Mouse (Mus musculus) midbrain, embryonic 16.5 days (tissue): ENCODE data around the gene Abhd14b. TPM values are rescaled to one million over a fixed set of nuclear protein-coding genes. Genes with fewer than 3 reads are reported as not detected.
A peak's percentile ranks its signal among the peaks of the same experiment; 100 is the strongest.

Experiments
- ATAC-seq: fragments of 200-750 bp; cut with Nextera tagmentation; 2 replicates; pipeline ENCODE4 v1.8.0; 2017; ENCODE audit warnings: moderate TSS enrichment
- H3K27ac ChIP-seq: fragments of 300-500 bp; sonication (generic); 2 replicates; pipeline ENCODE4 v1.5.1; 2014; ENCODE audit warnings: mild to moderate bottlenecking, low read length, mixed read lengths
- H3K27me3 ChIP-seq: fragments of 300-500 bp; sonication (generic); 2 replicates; pipeline ENCODE4 v1.6.1; 2014; ENCODE audit warnings: low read depth, low read length, mixed read lengths; ENCODE audit not compliant: control insufficient read depth, insufficient read depth
- H3K36me3 ChIP-seq: fragments of 300-500 bp; sonication (generic); 2 replicates; pipeline ENCODE4 v1.6.1; 2014; ENCODE audit warnings: mild to moderate bottlenecking, low read length, moderate library complexity, mixed read lengths; ENCODE audit not compliant: control insufficient read depth, insufficient read depth
- H3K4me1 ChIP-seq: fragments of 300-500 bp; sonication (generic); 2 replicates; pipeline ENCODE4 v1.6.1; 2014; ENCODE audit warnings: mild to moderate bottlenecking, low read length, mixed read lengths; ENCODE audit not compliant: control insufficient read depth, insufficient read depth
- H3K4me2 ChIP-seq: fragments of 300-500 bp; sonication (generic); 2 replicates; pipeline ENCODE4 v1.6.1; 2014; ENCODE audit warnings: mild to moderate bottlenecking, low read length, mixed read lengths
- H3K4me3 ChIP-seq: fragments of 300-500 bp; sonication (generic); 2 replicates; pipeline ENCODE4 v1.5.1; 2014; ENCODE audit warnings: low read depth, mild to moderate bottlenecking, low read length, moderate library complexity, mixed read lengths
- H3K9ac ChIP-seq: fragments of 300-500 bp; sonication (generic); 2 replicates; pipeline ENCODE4 v1.6.1; 2014; ENCODE audit warnings: low read depth, low read length, mixed read lengths
- H3K9me3 ChIP-seq: fragments of 300-500 bp; sonication (generic); replicated peaks from 2 replicates; pipeline ENCODE4 v1.6.1; 2014; ENCODE audit warnings: mild to moderate bottlenecking, low read length, mixed read lengths; ENCODE audit not compliant: control insufficient read depth, poor library complexity, severe bottlenecking
- WGBS: fragments of 180-500 bp; shearing (Covaris S2); extraction: QIAGEN DNeasy Blood & Tissue Kit; methylation state at CpG from one replicate; pipeline ENCODE4 v1.1.7; 2014; 5-methylcytosine and 5-hydroxymethylcytosine counted together
- polyA plus RNA-seq: library from polyadenylated mRNA; unstranded; fragments of >200 nt; fragmentation: Nextera tagmentation; extraction: Ambion mirVana; gene quantifications from 2 replicates; pipeline ENCODE4 v1.2.1, GENCODE M21; 2015

The Abhd14b gene
- polyA plus RNA-seq, 1 experiment from 2014 or later: 10.6 TPM

GRCm38 (mm10) chr9:106447951-106448350 is 692 bp downstream of the Abhd14b start:
- H3K4me1 ChIP-seq: peaks cover 32% of the 10 kb centered on the region
- peak overlapping the region; percentile 78 for H3K27ac ChIP-seq
- no peaks in the 10 kb centered on the region for H3K27me3 ChIP-seq
- no peaks in the 10 kb centered on the region for H3K36me3 ChIP-seq
- 0 out of 2 replicates have a peak, but pooled peaks have one; percentile 2 for ATAC-seq
- peak overlapping the region; percentile 82 for H3K9ac ChIP-seq
- 36% methylated on average over 9 of the region's 9 CpGs for WGBS
- peak overlapping the region; percentile 89 for H3K4me2 ChIP-seq
- H3K4me3 ChIP-seq: peak overlapping the region; percentile 64
- no peaks in the 10 kb centered on the region for H3K9me3 ChIP-seq

- Histone ChIP-seq H3K4me1 (peaks cover 34% of the 10 kb centered on the region), H3K27ac (peak overlapping the region; percentile 70)
- peak; percentile 37; the same call in 1 of the 2 replicates for ATAC-seq
Measured at GRCm38 (mm10) chr9:106448498-106449031, 1.3 kb downstream of the Abhd14b start.

GRCm38 (mm10) chr9:106449947-106450346 is 2.7 kb downstream of the Abhd14b start:
- Histone ChIP-seq H3K27ac (no peak overlapping the region), H3K4me1 (peaks cover 35% of the 10 kb centered on the region), H3K9me3 (no peaks in the 10 kb centered on the region), H3K4me2 (no peak overlapping the region), H3K9ac (0 out of 2 replicates have a peak overlapping the region, but pooled peaks have one; percentile 34), H3K27me3 (no peaks in the 10 kb centered on the region), H3K36me3 (no peaks in the 10 kb centered on the region), H3K4me3 (no peak overlapping the region)
- WGBS: 93% methylated on average over 8 of the region's 8 CpGs
- ATAC-seq: no peak

More at GRCm38 (mm10) chr9:106448498-106449031, 1.3 kb downstream of the Abhd14b start:
- no peaks in the 10 kb centered on the region for H3K9me3 ChIP-seq
- H3K4me3 ChIP-seq: peak overlapping the region; percentile 64
- no peaks in the 10 kb centered on the region for H3K36me3 ChIP-seq
- H3K27me3 ChIP-seq: no peaks in the 10 kb centered on the region
- WGBS: 2% methylated on average over 23 of the region's 23 CpGs
- peak overlapping the region; percentile 89 for H3K4me2 ChIP-seq
- peak overlapping the region; percentile 82 for H3K9ac ChIP-seq

- ATAC-seq: no peak
- Histone ChIP-seq H3K9me3 (no peaks in the 10 kb centered on the region), H3K4me2 (no peak overlapping the region), H3K27ac (no peak overlapping the region), H3K27me3 (no peaks in the 10 kb centered on the region), H3K4me1 (peaks cover 41% of the 10 kb centered on the region), H3K9ac (no peak overlapping the region), H3K4me3 (no peak overlapping the region), H3K36me3 (no peaks in the 10 kb centered on the region)
- WGBS: 24% methylated on average over 9 of the region's 9 CpGs
Measured at GRCm38 (mm10) chr9:106450661-106451060, 3.4 kb downstream of the Abhd14b start.

GRCm38 (mm10) chr9:106451298-106451697 is 4.0 kb downstream of the Abhd14b start:
- Histone ChIP-seq H3K36me3 (no peaks in the 10 kb centered on the region), H3K4me3 (no peak overlapping the region), H3K4me2 (no peak overlapping the region), H3K9ac (no peak overlapping the region), H3K4me1 (peaks cover 47% of the 10 kb centered on the region), H3K27ac (no peak overlapping the region), H3K9me3 (no peaks in the 10 kb centered on the region), H3K27me3 (no peaks in the 10 kb centered on the region)
- ATAC-seq: no peak
- whole genome bisulfite sequencing: 79% methylated on average over 11 of the region's 11 CpGs

GRCm38 (mm10) chr9:106451899-106452298 is 4.6 kb downstream of the Abhd14b start:
- ATAC-seq: no peak
- no peak overlapping the region for H3K9ac ChIP-seq
- no peak overlapping the region for H3K4me3 ChIP-seq
- 61% methylated on average over 2 of the region's 2 CpGs for WGBS
- no peaks in the 10 kb centered on the region for H3K36me3 ChIP-seq
- no peak overlapping the region for H3K4me2 ChIP-seq
- no peaks in the 10 kb centered on the region for H3K9me3 ChIP-seq
- H3K4me1 ChIP-seq: peaks cover 48% of the 10 kb centered on the region
- no peak overlapping the region for H3K27ac ChIP-seq
- no peaks in the 10 kb centered on the region for H3K27me3 ChIP-seq

- Histone ChIP-seq H3K27ac (peak overlapping the region; percentile 92), H3K4me1 (peaks cover 51% of the 10 kb centered on the region), H3K9me3 (no peaks in the 10 kb centered on the region), H3K36me3 (no peaks in the 10 kb centered on the region), H3K4me3 (peak overlapping the region; percentile 63; the same call in 1 of the 2 replicates), H3K9ac (peak overlapping the region; percentile 72), H3K27me3 (no peaks in the 10 kb centered on the region), H3K4me2 (peak overlapping the region; percentile 98)
- 21% methylated on average over 6 of the region's 6 CpGs for WGBS
- no peak for ATAC-seq
Measured at GRCm38 (mm10) chr9:106452351-106452750, 5.1 kb downstream of the Abhd14b start.

- Histone ChIP-seq H3K4me3 (peak overlapping the region; percentile 63), H3K9me3 (no peaks in the 10 kb centered on the region), H3K27me3 (no peaks in the 10 kb centered on the region), H3K4me2 (peak overlapping the region; percentile 98), H3K4me1 (peaks cover 52% of the 10 kb centered on the region), H3K27ac (peak overlapping the region; percentile 92), H3K9ac (peak overlapping the region; percentile 72), H3K36me3 (no peaks in the 10 kb centered on the region)
- no peak for ATAC-seq
- 0% methylated on average over 4 of the region's 7 CpGs for WGBS
Measured at GRCm38 (mm10) chr9:106452821-106453220, 5.6 kb downstream of the Abhd14b start.

- Histone ChIP-seq H3K4me2 (peak within 1 kb of the TSS; percentile 98), H3K27ac (peak within 1 kb of the TSS; percentile 92), H3K9ac (peak within 1 kb of the TSS; percentile 72), H3K4me1 (peaks cover 53% of the 10 kb centered on the region), H3K4me3 (peak within 1 kb of the TSS; percentile 63), H3K27me3 (no peaks in the 10 kb centered on the region), H3K36me3 (no peaks in the 10 kb centered on the region), H3K9me3 (no peaks in the 10 kb centered on the region)
- peak; percentile 50 for ATAC-seq
- WGBS: under 1% methylated on average over 36 of the region's 74 CpGs
Measured at GRCm38 (mm10) chr9:106453271-106454070, 6.2 kb downstream of the Abhd14b start, which contains the start of gene Pcbp4. Pcbp4 (plus strand) TSS chr9:106453291.
